Mouse (Mus musculus) bone marrow, adult 2 months (tissue): Measurements from ENCODE around the gene Sod1. TPM values are rescaled to one million over a fixed set of nuclear protein-coding genes. Genes with fewer than 3 reads are reported as not detected.
A peak's percentile ranks its signal among the peaks of the same experiment; 100 is the strongest.

Source experiments
- H3K27ac ChIP-seq: fragments of 200-500 bp; 2 replicates; pipeline ENCODE4 v1.5.1; 2012; ENCODE audit warnings: low read depth, mild to moderate bottlenecking, control low read depth, inconsistent platforms, low read length; ENCODE audit not compliant: control insufficient read depth, poor library complexity, insufficient read depth
- H3K4me1 ChIP-seq: fragments of 200-500 bp; 2 replicates; pipeline ENCODE4 v1.6.1; 2011; ENCODE audit warnings: low read length; ENCODE audit not compliant: control insufficient read depth, insufficient read depth
- H3K4me3 ChIP-seq: fragments of 200-500 bp; replicated peaks from 2 replicates; pipeline ENCODE3; 2011; ENCODE audit warnings: mild to moderate bottlenecking, low read depth, low read length, control low read depth; ENCODE audit not compliant: control insufficient read depth
- CTCF ChIP-seq: fragments of 200-500 bp; IDR thresholded peaks from 2 replicates; pipeline ENCODE4 v1.5.1; 2011; ENCODE audit warnings: low read length, control low read depth; ENCODE audit not compliant: control insufficient read depth, insufficient read depth
- POLR2A ChIP-seq: fragments of 200-500 bp; IDR thresholded peaks from 2 replicates; pipeline ENCODE4 v1.6.1; 2011; ENCODE audit warnings: low read depth, mild to moderate bottlenecking, control low read depth, low read length, borderline replicate concordance; ENCODE audit not compliant: control insufficient read depth
- WGBS: fragments of 180-500 bp; shearing (Covaris S2); methylation state at CpG from one replicate; pipeline ENCODE4 v1.1.7; 2018; 5-methylcytosine and 5-hydroxymethylcytosine counted together
- polyA plus RNA-seq: library from polyadenylated mRNA; stranded (reverse); fragments of >200 nt; gene quantifications from 2 replicates; pipeline ENCODE4 v1.2.4, GENCODE M21; 2011; ENCODE audit warnings: low replicate concordance; ENCODE audit not compliant: missing spikeins, insufficient read depth, insufficient read length

Sod1 gene
- 491 and 690 TPM in 2 replicates for polyA plus RNA-seq

GRCm38 (mm10) chr16:90220026-90220891 is at the start of gene Sod1:
Gene Sod1, plus strand, starts transcription at chr16:90220754.
- TF ChIP-seq CTCF = no peak
- peak; percentile 96 for TF ChIP-seq POLR2A
- peak within 1 kb of the TSS; percentile 78 for H3K27ac ChIP-seq
- H3K4me3 ChIP-seq = peak within 1 kb of the TSS; percentile 95
- under 1% methylated on average over 63 of the region's 63 CpGs for WGBS
- H3K4me1 ChIP-seq = peaks cover 1% of the 10 kb centered on the region; the same call in 1 of the 2 replicates

GRCm38 (mm10) chr16:90171416-90171815 is 49.1 kb upstream of the Sod1 start:
- WGBS = 74% methylated on average over 8 of the region's 8 CpGs
- TF ChIP-seq CTCF (no peak), POLR2A (no peak)
- Histone ChIP-seq H3K4me3 (no peak overlapping the region), H3K4me1 (no peaks in the 10 kb centered on the region; the same call in 1 of the 2 replicates), H3K27ac (no peak overlapping the region)

GRCm38 (mm10) chr16:90176472-90176871 is 44.1 kb upstream of the Sod1 start:
- no peak for TF ChIP-seq CTCF
- TF ChIP-seq POLR2A = no peak
- WGBS = 44% methylated on average over 10 of the region's 10 CpGs
- no peaks in the 10 kb centered on the region; the same call in 1 of the 2 replicates for H3K4me1 ChIP-seq
- no peak overlapping the region for H3K4me3 ChIP-seq
- no peak overlapping the region for H3K27ac ChIP-seq

GRCm38 (mm10) chr16:90177425-90177824 is 43.1 kb upstream of the Sod1 start:
- H3K4me1 ChIP-seq = no peaks in the 10 kb centered on the region; the same call in 1 of the 2 replicates
- WGBS = under 1% methylated on average over 8 of the region's 8 CpGs
- no peak overlapping the region for H3K4me3 ChIP-seq
- TF ChIP-seq CTCF (no peak), POLR2A (no peak)
- no peak overlapping the region for H3K27ac ChIP-seq

GRCm38 (mm10) chr16:90178404-90178803 is 42.1 kb upstream of the Sod1 start:
- WGBS = 68% methylated on average over 3 of the region's 3 CpGs
- Histone ChIP-seq H3K4me1 (no peaks in the 10 kb centered on the region; the same call in 1 of the 2 replicates), H3K4me3 (no peak overlapping the region), H3K27ac (no peak overlapping the region)
- no peak for TF ChIP-seq POLR2A
- no peak for TF ChIP-seq CTCF

- no peaks in the 10 kb centered on the region; the same call in 1 of the 2 replicates for H3K4me1 ChIP-seq
Measured at GRCm38 (mm10) chr16:90179892-90180291, 40.7 kb upstream of the Sod1 start.

GRCm38 (mm10) chr16:90180975-90181374 is 39.6 kb upstream of the Sod1 start:
- WGBS = 33% methylated on average over 6 of the region's 6 CpGs
- Histone ChIP-seq H3K4me3 (no peak overlapping the region), H3K4me1 (no peaks in the 10 kb centered on the region; the same call in 1 of the 2 replicates), H3K27ac (no peak overlapping the region)
- TF ChIP-seq POLR2A = no peak
- TF ChIP-seq CTCF = no peak

More at GRCm38 (mm10) chr16:90179892-90180291, 40.7 kb upstream of the Sod1 start:
- H3K27ac ChIP-seq = no peak overlapping the region
- no peak for TF ChIP-seq POLR2A
- TF ChIP-seq CTCF = no peak
- no peak overlapping the region for H3K4me3 ChIP-seq
- WGBS = 52% methylated on average over 5 of the region's 5 CpGs

- 74% methylated on average over 8 of the region's 8 CpGs for WGBS
- H3K4me1 ChIP-seq = no peaks in the 10 kb centered on the region
- no peak overlapping the region for H3K4me3 ChIP-seq
- no peak overlapping the region for H3K27ac ChIP-seq
- TF ChIP-seq CTCF (no peak), POLR2A (no peak)
Measured at GRCm38 (mm10) chr16:90181673-90182072, 38.9 kb upstream of the Sod1 start.

- Histone ChIP-seq H3K4me1 (no peaks in the 10 kb centered on the region), H3K4me3 (no peak overlapping the region), H3K27ac (no peak overlapping the region)
- TF ChIP-seq POLR2A (no peak), CTCF (no peak)
- 95% methylated on average over 6 of the region's 6 CpGs for WGBS
Measured at GRCm38 (mm10) chr16:90184135-90184534, 36.4 kb upstream of the Sod1 start.
